Mouse (Mus musculus): ENCODE measurements around the gene Slc9a8. TPM values are rescaled to one million over a fixed set of nuclear protein-coding genes. Genes with fewer than 3 reads are reported as not detected.

Gene Slc9a8
- polyA plus RNA-seq, 1 experiment from 2014 or later, result 9.8 TPM

DNA sequence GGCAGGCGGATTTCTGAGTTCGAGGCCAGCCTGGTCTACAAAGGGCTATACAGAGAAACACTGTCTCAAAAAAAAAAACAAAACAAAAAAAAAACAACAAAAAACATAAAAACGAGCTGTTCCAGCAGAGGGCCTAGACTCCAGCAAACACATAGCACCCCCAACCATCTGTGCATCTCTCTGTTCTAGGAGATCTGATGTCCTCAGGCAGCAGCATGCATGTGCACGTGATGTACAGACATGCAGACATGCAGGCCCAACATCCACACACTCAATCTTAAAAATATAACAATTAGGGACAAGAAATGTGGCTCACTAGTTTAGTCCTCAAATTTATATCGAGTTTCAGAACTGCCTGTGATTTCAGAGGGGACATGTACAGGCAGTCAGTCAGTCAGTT is 14.9 kb downstream of the Slc9a8 start:
- Histone ChIP-seq H3K27me3 (replicated peaks; ENCODE audit: insufficient read depth, low read length) (no peaks in the 10 kb centered on the region), H3K9ac (replicated peaks; ENCODE audit: low read depth) (no peak overlapping the region), H3K9me3 (ENCODE audit: low read length) (no peaks in the 10 kb centered on the region), H3K4me1 (ENCODE audit: insufficient read depth, low read depth, low read length) (no peaks in the 10 kb centered on the region), H3K4me3 (ENCODE audit: low read depth, low read length) (no peak overlapping the region), H3K27ac (ENCODE audit: low read length) (no peak overlapping the region), H3K36me3 (ENCODE audit: insufficient read depth, low read length) (peaks cover 22% of the 10 kb centered on the region; the same call in 1 of the 2 replicates), H3K4me2 (replicated peaks; ENCODE audit: low read depth, low read length) (no peak overlapping the region)
- WGBS, result 89% methylated on average over 5 of the region's 5 CpGs
- DNase-seq (ENCODE audit: low spot score) (no peak), ATAC-seq (no peak)
- TF ChIP-seq CTCF (IDR thresholded peaks at IDR 0.05), result no peak

DNA sequence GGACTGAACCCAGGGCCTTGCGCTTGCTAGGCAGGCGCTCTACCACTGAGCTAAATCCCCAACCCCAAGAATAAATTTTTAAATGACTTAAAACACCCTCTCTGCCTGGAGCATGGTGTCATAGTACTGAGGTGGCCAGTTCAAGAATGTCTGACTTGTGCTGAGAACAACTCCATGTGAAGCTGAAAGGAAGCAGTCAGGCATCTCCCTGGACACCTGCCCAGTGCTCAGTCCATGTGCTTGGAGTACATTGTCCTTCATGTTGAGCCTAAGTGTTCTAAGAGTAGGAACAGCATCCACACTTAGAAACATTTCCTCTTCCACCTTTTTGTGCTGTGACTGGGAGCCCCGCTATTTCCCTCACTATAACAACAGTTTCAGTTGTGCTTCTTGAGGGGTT is 17.9 kb downstream of the Slc9a8 start:
- WGBS, result 99% methylated on average over 3 of the region's 3 CpGs
- Histone ChIP-seq H3K36me3 (ENCODE audit: insufficient read depth, low read length) (peaks cover 30% of the 10 kb centered on the region; the same call in 1 of the 2 replicates), H3K9ac (replicated peaks; ENCODE audit: low read depth) (no peak overlapping the region)

DNA sequence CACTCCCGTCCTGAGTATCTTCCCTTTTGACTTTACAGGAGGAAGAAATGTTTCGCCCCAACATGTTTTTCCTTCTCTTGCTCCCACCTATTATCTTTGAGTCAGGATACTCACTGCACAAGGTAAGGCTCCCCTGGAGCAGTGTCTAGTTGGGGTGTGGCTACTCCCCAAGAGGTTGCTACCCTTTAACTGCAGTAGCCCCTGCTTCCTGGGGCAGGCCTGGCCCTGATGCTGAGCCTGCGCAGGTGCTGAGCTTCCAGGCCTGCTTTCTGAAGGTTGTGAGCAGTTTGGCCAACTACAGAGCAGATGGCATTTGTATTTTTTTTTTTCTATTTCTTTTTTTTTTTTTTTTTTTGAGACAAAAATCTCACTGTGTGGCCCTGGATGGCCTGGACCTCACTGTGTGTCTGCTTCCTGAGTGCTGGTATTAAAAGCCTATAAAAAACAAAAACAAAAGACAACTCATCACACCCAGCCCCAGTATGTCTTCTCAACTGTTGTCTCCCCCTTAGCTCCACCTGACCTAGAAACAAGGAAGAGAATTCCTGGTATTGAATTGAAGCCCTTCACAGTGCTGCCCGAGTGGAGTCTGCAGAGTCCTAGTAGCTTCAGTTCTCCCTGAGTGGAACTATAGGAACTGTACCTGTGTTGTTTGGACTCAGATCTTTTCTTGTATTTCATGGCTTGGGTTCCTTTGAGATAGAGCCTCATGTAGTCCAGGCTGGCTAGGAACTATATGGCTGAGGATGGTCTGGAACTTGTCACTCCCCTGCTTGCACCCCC is 22.1 kb downstream of the Slc9a8 start:
- H3K4me1 ChIP-seq (ENCODE audit: insufficient read depth, low read depth, low read length), result no peaks in the 10 kb centered on the region
- H3K36me3 ChIP-seq (ENCODE audit: insufficient read depth, low read length), result peaks cover 25% of the 10 kb centered on the region; the same call in 1 of the 2 replicates
- no peaks in the 10 kb centered on the region for H3K9me3 ChIP-seq (ENCODE audit: low read length)
- 91% methylated on average over 4 of the region's 4 CpGs for WGBS
- no peak overlapping the region for H3K27ac ChIP-seq (ENCODE audit: low read length)
- no peak for DNase-seq (ENCODE audit: low spot score)
- TF ChIP-seq EP300 (IDR thresholded peaks at IDR 0.05) (no peak), CTCF (IDR thresholded peaks at IDR 0.05) (no peak)
- H3K4me3 ChIP-seq (ENCODE audit: low read depth, low read length), result no peak overlapping the region
- H3K4me2 ChIP-seq (replicated peaks; ENCODE audit: low read depth, low read length), result no peak overlapping the region
- H3K27me3 ChIP-seq (replicated peaks; ENCODE audit: insufficient read depth, low read length), result no peaks in the 10 kb centered on the region
- no peak overlapping the region for H3K9ac ChIP-seq (replicated peaks; ENCODE audit: low read depth)
- no peak for ATAC-seq

More for the DNA sequence above, 17.9 kb downstream of the Slc9a8 start:
- H3K4me1 ChIP-seq (ENCODE audit: insufficient read depth, low read depth, low read length), result no peaks in the 10 kb centered on the region
- no peak for DNase-seq (ENCODE audit: low spot score)
- no peaks in the 10 kb centered on the region for H3K27me3 ChIP-seq (replicated peaks; ENCODE audit: insufficient read depth, low read length)
- no peak overlapping the region for H3K4me3 ChIP-seq (ENCODE audit: low read depth, low read length)
- no peak overlapping the region for H3K4me2 ChIP-seq (replicated peaks; ENCODE audit: low read depth, low read length)
- no peaks in the 10 kb centered on the region for H3K9me3 ChIP-seq (ENCODE audit: low read length)
- no peak for TF ChIP-seq EP300 (IDR thresholded peaks at IDR 0.05)
- no peak for TF ChIP-seq CTCF (IDR thresholded peaks at IDR 0.05)
- ATAC-seq, result no peak
- no peak overlapping the region for H3K27ac ChIP-seq (ENCODE audit: low read length)

DNA sequence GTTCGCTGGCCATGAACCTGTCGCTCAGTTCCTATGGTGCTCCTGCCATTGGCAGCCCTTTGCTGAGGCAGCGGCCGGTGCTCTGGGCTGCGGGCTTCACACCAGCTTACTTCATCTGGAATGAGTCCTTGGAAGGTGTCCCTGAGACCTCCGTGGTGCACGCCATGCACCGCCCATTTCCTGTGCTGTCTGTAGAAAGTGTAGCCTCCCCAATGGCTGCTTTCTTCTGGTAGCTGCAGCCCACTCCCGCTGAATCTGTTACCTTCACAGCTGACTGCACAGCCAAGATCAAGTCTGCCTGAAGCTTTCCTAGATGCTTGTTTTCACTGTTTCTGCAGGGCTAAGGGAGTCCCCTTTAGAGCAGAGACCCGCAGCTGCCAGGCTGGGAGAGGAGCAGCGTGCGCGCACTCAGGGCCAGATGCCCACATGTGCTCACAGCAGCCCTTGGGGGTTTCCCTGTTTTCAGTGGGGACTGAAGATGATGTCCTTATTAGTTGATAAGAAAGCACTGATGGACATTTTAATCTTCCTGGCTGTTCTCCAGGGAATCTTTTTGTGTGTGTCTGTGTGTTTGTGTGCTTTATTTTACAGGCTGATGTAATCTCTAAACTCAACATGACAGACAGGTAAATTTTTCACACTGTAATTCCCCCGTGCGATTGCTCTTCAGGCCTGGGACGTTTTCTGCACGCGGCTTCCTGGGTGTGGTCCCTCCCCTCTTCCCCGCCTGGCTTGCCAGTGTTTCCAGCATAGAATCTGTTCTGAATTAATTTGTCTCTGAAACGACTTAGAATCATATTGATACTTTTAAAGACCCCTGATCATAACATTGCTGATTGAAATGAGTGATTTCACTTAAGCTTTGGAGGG is 24.6 kb downstream of the Slc9a8 start:
- 74% methylated on average over 20 of the region's 20 CpGs for WGBS
- TF ChIP-seq CTCF (IDR thresholded peaks at IDR 0.05) (no peak), EP300 (IDR thresholded peaks at IDR 0.05) (no peak)
- ATAC-seq (no peak), DNase-seq (ENCODE audit: low spot score) (no peak)
- Histone ChIP-seq H3K27ac (ENCODE audit: low read length) (no peak overlapping the region), H3K27me3 (replicated peaks; ENCODE audit: insufficient read depth, low read length) (no peaks in the 10 kb centered on the region), H3K9ac (replicated peaks; ENCODE audit: low read depth) (no peak overlapping the region), H3K9me3 (ENCODE audit: low read length) (no peaks in the 10 kb centered on the region), H3K36me3 (ENCODE audit: insufficient read depth, low read length) (peaks cover 23% of the 10 kb centered on the region), H3K4me1 (ENCODE audit: insufficient read depth, low read depth, low read length) (no peaks in the 10 kb centered on the region), H3K4me2 (replicated peaks; ENCODE audit: low read depth, low read length) (no peak overlapping the region), H3K4me3 (ENCODE audit: low read depth, low read length) (no peak overlapping the region)

DNA sequence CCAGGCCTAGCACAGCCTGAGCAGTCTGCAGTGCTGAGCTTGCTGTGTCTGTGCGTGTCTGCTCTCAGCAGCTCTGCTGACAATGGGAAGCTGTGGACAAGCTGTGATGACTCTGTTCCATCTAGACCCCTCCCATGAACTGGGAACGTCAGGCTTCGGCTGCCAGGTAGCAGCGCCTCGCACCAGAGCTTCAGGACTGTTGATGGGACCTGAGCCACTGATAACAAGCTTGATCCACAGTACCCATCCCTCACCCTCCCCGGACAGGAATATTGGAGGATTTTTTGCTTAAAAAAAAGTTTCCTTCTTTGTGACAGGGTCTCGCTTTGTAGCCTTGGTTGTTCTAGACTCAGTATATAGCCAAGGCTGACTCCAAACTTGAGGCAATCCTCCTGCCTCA is 25.7 kb downstream of the Slc9a8 start:
- ATAC-seq, result no peak
- TF ChIP-seq CTCF (IDR thresholded peaks at IDR 0.05), result no peak
- no peak for TF ChIP-seq EP300 (IDR thresholded peaks at IDR 0.05)
- H3K4me1 ChIP-seq (ENCODE audit: insufficient read depth, low read depth, low read length), result no peaks in the 10 kb centered on the region
- H3K36me3 ChIP-seq (ENCODE audit: insufficient read depth, low read length), result peaks cover 18% of the 10 kb centered on the region
- no peak overlapping the region for H3K27ac ChIP-seq (ENCODE audit: low read length)
- H3K9me3 ChIP-seq (ENCODE audit: low read length), result no peaks in the 10 kb centered on the region
- no peak overlapping the region for H3K4me2 ChIP-seq (replicated peaks; ENCODE audit: low read depth, low read length)
- no peak for DNase-seq (ENCODE audit: low spot score)
- 94% methylated on average over 7 of the region's 7 CpGs for WGBS
- H3K27me3 ChIP-seq (replicated peaks; ENCODE audit: insufficient read depth, low read length), result no peaks in the 10 kb centered on the region
- H3K9ac ChIP-seq (replicated peaks; ENCODE audit: low read depth), result no peak overlapping the region
- H3K4me3 ChIP-seq (ENCODE audit: low read depth, low read length), result no peak overlapping the region

DNA sequence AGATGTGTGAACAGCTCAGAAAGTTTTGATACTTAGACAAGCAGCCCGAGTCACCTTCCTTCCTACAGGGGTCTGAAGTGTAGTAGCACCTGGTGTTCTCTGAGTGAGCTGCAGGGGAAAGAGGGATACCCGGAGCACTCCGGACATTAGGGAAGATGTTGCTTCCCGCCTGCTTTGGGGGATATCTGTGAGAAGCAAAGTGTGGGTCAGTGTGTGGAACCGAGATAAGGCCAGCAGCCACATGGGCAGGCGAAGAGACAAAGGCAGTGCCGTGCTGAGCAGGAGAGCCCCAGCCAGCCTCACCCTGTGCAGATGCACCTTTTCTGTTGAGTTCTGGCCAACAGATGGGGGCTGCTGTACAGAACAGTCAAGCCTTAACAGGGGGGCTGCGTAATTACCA is 26.1 kb downstream of the Slc9a8 start:
- H3K9me3 ChIP-seq (ENCODE audit: low read length), result no peaks in the 10 kb centered on the region
- H3K36me3 ChIP-seq (ENCODE audit: insufficient read depth, low read length), result peaks cover 14% of the 10 kb centered on the region
- no peaks in the 10 kb centered on the region for H3K4me1 ChIP-seq (ENCODE audit: insufficient read depth, low read depth, low read length)
- 89% methylated on average over 8 of the region's 8 CpGs for WGBS
- no peak overlapping the region for H3K4me2 ChIP-seq (replicated peaks; ENCODE audit: low read depth, low read length)
- no peak overlapping the region for H3K27ac ChIP-seq (ENCODE audit: low read length)
- DNase-seq (ENCODE audit: low spot score) (no peak), ATAC-seq (no peak)
- no peak overlapping the region for H3K9ac ChIP-seq (replicated peaks; ENCODE audit: low read depth)
- H3K27me3 ChIP-seq (replicated peaks; ENCODE audit: insufficient read depth, low read length), result no peaks in the 10 kb centered on the region
- no peak for TF ChIP-seq CTCF (IDR thresholded peaks at IDR 0.05)
- H3K4me3 ChIP-seq (ENCODE audit: low read depth, low read length), result no peak overlapping the region
